Mouse (Mus musculus) erythroblast, adult 5-6 weeks (primary cell): ENCODE results near the gene Rprd1b. TPM values are rescaled to one million over a fixed set of nuclear protein-coding genes. Genes with fewer than 3 reads are reported as not detected.
"Not testable (repeated sequence)": the region's sequence is repeated elsewhere in the genome, so short reads cannot be mapped to it uniquely, and the experiment has no call there.

Source experiments
- ATAC-seq: replicated peaks from 2 replicates; pipeline ENCODE4 v1.8.0; 2016; ENCODE audit warnings: moderate number of reproducible peaks, mild to moderate bottlenecking, moderate TSS enrichment, inconsistent platforms; ENCODE audit not compliant: poor library complexity, low FRiP score, severe bottlenecking
- total RNA-seq, 2 experiments: library from RNA; stranded (forward) in 1 of 2; stranded (reverse) in 1 of 2; fragments of 150-400 nt in 1 of 2; fragments of 200-764, 138-1000 nt in 1 of 2; gene quantifications; 2 replicates each; pipeline versions ENCODE4 v1.2.3 to v1.2.4; 2015 to 2017; ENCODE audit warnings: low replicate concordance in 2 of 2

Rprd1b gene
- total RNA-seq, 2 experiments from 2014 or later: 20.8 to 31.2 TPM

GRCm38 (mm10) chr2:158039662-158040061 is 11.4 kb downstream of the Rprd1b start:
- no peak for ATAC-seq

- ATAC-seq: no peak
These were observed 12.1 kb downstream of the Rprd1b start for GRCm38 (mm10) chr2:158040396-158040795.

GRCm38 (mm10) chr2:158043504-158043903 is 15.2 kb downstream of the Rprd1b start:
- ATAC-seq: no peak

DNA sequence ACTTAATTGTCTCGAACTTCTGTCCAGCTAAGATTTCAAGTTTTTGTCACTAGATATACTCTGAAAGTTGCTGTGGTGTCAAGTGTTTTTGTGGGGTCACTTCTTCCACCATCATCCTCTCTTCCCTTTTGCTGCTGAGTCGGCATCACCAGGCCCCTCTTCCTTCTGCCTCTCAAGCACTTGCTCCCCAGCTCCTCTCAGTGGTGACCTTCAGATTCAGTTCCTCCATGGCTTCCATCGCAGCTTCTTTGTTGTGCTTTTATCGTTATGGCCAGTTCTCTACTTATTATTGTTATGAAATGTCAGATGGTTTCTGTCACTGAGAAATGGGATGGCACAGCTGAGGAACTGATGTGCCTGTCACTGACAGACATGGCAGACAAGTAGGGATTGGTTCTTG is 17.9 kb downstream of the Rprd1b start:
- ATAC-seq: no peak

- peak; percentile 97 for ATAC-seq
These were observed 19.6 kb downstream of the Rprd1b start for GRCm38 (mm10) chr2:158047903-158048302.

DNA sequence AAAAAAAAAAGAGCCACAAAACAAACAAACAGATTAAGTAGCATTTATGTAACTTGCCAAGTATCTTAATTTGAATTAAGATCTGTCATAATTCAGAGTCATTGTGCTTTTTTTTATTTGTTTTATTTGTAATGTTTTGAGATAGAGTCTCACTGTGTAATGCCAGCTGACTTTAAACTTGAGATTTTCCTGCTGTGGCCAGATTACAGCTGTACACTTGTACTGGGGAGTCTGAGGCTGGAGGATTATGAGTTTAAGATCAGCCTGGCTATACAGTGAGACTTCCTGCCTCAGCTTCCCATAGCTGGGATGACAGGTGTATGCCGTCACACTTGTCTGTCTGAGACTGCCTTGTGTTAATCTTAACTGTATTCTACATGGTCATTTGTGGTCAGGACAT is 20.4 kb downstream of the Rprd1b start:
- no peak for ATAC-seq

DNA sequence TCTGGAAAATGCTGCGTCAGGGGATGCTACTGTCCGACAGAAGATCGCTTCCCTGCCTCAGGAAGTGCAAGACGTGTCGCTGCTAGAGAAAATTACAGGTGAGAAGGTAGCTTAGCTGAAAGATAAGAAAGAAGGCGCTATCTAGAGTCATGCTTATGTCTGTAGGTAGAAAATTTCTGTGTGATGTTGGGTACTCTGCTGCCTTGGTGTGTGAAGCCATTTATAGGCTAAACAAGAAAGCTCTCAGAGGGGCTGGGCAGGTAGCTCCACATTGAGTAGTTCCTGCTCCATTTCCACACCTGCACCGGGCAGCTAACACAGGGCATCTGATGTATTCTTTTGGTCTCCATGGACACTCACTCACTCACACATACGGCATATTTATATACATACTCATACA is 21.8 kb downstream of the Rprd1b start:
- ATAC-seq: no peak

DNA sequence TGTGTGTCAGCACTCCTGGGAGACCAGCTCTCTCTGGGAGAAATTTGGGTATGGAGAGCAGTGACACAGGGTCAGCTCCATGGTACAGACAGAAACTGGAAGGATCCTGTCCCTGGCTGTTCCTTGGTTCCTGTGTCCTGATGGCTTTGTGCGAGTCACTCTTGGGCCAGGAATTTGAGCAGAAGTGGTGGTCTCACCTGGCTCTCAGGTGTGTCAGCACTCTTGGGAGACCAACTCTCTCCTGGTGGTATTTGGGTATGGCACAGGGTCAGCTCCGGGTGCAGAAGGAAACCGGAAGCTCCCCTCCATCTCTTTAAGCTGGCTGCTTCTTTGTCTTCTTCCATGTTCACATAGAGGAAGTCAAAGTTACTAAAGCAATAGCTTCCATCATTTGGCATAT is 26.3 kb downstream of the Rprd1b start:
- no peak for ATAC-seq

- not testable (repeated sequence) for ATAC-seq
These were observed 27.1 kb downstream of the Rprd1b start for GRCm38 (mm10) chr2:158055383-158055782.

DNA sequence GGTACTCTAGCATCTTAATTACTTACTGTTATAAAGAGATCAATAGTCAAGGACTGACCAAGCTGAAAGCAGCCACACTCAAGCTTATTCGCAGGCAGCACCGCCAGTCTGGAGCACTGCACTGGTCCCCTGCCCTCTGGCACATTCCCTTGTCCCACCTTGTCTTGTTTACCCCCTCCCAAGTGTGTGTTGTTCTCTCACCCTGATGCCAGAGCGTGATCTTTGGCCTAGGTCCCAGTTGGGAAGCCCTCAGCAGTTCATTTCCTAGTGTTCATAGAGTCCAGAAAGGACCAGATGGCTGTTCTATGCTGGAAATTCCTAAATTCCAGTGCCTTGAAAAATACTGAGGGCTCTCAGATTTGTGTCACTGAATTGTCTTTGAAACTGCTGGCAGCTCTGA is 28.7 kb downstream of the Rprd1b start:
- no peak for ATAC-seq

GRCm38 (mm10) chr2:158058534-158058933 is 30.2 kb downstream of the Rprd1b start:
- no peak for ATAC-seq

DNA sequence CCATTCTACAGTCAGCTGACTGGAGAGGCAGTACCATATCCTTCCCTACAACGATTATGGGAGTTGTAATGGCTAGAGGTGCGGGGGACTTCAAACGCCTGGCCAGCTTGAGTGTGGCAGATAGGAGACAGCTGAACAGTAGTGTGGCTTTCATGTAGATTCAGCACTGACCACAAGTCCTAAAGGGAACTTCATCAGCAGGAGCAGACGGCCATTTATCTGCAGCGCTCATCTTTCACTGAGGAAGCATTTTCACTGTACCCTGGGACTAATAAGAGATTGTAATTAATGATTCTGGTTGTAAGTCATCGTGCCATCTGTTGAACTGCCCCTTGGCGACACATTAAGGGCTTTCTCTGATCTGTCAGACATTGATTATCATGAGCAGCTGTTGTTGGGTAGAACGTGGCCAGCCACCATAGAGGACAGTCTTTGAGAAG is 31.4 kb downstream of the Rprd1b start:
- no peak for ATAC-seq

DNA sequence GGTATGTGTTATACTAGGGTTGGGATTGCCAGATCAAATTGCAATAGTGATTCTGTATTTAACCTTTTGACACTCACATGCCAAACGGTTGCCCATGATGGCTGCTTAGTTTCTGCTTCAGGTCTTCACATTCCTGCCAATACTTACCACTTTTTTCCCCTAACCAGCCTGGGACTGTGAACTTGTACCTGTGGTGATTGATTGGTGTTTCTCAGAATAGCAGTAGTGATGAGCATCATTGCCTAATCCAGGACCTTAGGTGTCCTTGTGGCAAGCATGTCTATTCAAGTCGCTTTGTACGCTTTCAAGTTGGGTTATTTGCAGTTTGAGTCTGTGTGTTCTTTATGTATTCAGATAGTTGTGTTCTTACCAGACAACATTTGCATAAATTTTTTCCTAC is 34.7 kb downstream of the Rprd1b start:
- no peak for ATAC-seq

- ATAC-seq: no peak
These were observed 36.3 kb downstream of the Rprd1b start for GRCm38 (mm10) chr2:158064571-158065048.

- ATAC-seq: no peak
These were observed 36.8 kb downstream of the Rprd1b start for GRCm38 (mm10) chr2:158065064-158065463.

- no peak for ATAC-seq
These were observed 38.2 kb downstream of the Rprd1b start for GRCm38 (mm10) chr2:158066456-158066855.

- no peak for ATAC-seq
These were observed 39.0 kb downstream of the Rprd1b start for GRCm38 (mm10) chr2:158067260-158067824.

- no peak for ATAC-seq
These were observed 40.2 kb downstream of the Rprd1b start for GRCm38 (mm10) chr2:158068444-158068971.

DNA sequence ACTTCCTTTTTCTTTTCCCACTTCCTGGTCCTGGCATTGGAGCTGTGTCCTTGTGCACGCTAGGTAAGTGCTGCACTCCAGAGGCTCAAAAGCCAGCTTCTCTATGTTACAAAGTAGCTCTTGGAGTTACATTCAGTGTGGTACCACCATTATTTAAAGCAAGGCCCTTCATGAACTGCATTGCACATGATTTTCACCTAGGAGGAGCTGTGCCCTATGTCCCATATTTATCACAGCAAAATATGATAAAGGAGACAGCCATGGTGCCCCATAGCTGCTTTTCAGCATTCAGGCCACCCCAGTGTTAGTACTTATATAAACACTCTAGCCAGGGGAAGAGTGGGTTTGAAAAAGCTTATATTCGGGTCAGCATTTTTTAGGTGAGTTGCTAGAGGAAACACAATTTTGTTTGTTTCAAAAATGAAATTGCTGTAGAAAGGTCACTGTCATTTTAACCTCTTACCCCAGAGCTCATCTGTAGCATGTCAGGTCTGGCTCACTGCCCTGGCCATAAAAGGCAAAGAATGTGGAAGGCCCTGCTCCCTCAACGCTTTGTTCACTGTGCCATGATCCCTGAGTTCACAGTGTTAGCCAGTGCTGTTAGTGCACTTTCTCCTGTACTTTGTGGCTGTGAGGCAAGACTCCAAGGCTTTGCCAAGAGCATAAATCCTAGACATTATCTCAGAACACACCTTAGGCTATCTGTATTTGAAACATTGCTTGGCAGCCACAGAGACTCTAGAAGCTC is 42.8 kb downstream of the Rprd1b start:
- ATAC-seq: no peak

DNA sequence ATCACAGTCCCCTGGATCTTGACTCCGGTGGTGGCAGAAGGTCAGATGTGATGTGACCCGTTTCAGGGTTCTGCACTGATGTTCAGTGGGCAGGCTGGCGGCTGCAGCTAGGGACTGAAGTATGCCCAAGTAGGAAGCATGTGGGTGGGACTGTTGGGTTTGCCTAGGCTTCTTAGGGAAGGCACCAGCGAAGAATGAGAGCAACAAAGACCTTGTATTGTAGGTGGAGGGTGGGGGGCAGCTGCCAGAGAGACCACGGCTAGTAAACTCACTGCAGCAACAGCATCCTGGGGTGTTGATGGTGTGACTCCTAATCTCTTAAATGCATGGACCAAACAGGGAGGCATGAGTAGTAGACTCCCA is 43.3 kb downstream of the Rprd1b start:
- ATAC-seq: no peak

GRCm38 (mm10) chr2:158074835-158075234 is 46.5 kb downstream of the Rprd1b start:
- ATAC-seq: no peak
